Mouse (Mus musculus) C2C12 (cell line): ENCODE measurements around the gene Kdm5c. TPM values are rescaled to one million over a fixed set of nuclear protein-coding genes. Genes with fewer than 3 reads are reported as not detected.

Experiments used
- H3K27me3 ChIP-seq: one replicate; pipeline ENCODE4 v1.6.1; 2011; ENCODE audit not compliant: control insufficient read depth, insufficient read depth, insufficient read length
- H3K36me3 ChIP-seq: one replicate; pipeline ENCODE4 v1.6.1; 2011; ENCODE audit not compliant: control insufficient read depth, insufficient read depth
- H3K4me3 ChIP-seq: one replicate; pipeline ENCODE4 v1.5.1; 2011; ENCODE audit warnings: mild to moderate bottlenecking, control low read depth; ENCODE audit not compliant: poor library complexity, insufficient read depth, severe bottlenecking
- H3K79me2 ChIP-seq: one replicate; pipeline ENCODE4 v1.6.1; 2011; ENCODE audit not compliant: control insufficient read depth, insufficient read depth
- H3K79me3 ChIP-seq: one replicate; pipeline ENCODE4 v1.6.1; 2011; ENCODE audit warnings: low read depth, control low read depth
- H3ac ChIP-seq: one replicate; pipeline ENCODE3; 2011; ENCODE audit warnings: low read depth; ENCODE audit not compliant: control insufficient read depth, insufficient read length
- CEBPB ChIP-seq: IDR thresholded peaks from one replicate; pipeline ENCODE4 v1.6.1; 2011; ENCODE audit warnings: low read depth, mild to moderate bottlenecking, control low read depth, moderate library complexity
- CTCF ChIP-seq: IDR thresholded peaks from one replicate; pipeline ENCODE4 v1.5.1; 2011; ENCODE audit not compliant: control insufficient read depth, insufficient read depth, insufficient read length
- FOSL1 ChIP-seq: IDR thresholded peaks from one replicate; pipeline ENCODE4 v1.8.0; 2011; ENCODE audit warnings: mild to moderate bottlenecking, low read length; ENCODE audit not compliant: poor library complexity, insufficient read depth, severe bottlenecking
- MAX ChIP-seq: IDR thresholded peaks from one replicate; pipeline ENCODE4 v1.6.1; 2011; ENCODE audit warnings: mild to moderate bottlenecking, control low read depth
- MYOD1 ChIP-seq: IDR thresholded peaks from one replicate; pipeline ENCODE4 v1.6.1; 2011; ENCODE audit warnings: low read depth; ENCODE audit not compliant: control insufficient read depth, insufficient read length
- MYOG ChIP-seq: IDR thresholded peaks from one replicate; pipeline ENCODE4 v1.6.1; 2011; ENCODE audit not compliant: control insufficient read depth, insufficient read length; ENCODE audit errors: extremely low read depth
- USF1 ChIP-seq: IDR thresholded peaks from one replicate; pipeline ENCODE4 v1.6.1; 2011; ENCODE audit warnings: low read depth, mild to moderate bottlenecking, control low read depth, moderate library complexity
- polyA plus RNA-seq: library from polyadenylated mRNA; unstranded; fragments of >200 nt; fragmentation: generic; extraction: Trizol; gene quantifications from one replicate; pipeline ENCODE4 v1.2.1, GENCODE M21; 2012; ENCODE audit warnings: missing spikeins

Kdm5c gene
- polyA plus RNA-seq, 1 experiment: 35.7 TPM

DNA sequence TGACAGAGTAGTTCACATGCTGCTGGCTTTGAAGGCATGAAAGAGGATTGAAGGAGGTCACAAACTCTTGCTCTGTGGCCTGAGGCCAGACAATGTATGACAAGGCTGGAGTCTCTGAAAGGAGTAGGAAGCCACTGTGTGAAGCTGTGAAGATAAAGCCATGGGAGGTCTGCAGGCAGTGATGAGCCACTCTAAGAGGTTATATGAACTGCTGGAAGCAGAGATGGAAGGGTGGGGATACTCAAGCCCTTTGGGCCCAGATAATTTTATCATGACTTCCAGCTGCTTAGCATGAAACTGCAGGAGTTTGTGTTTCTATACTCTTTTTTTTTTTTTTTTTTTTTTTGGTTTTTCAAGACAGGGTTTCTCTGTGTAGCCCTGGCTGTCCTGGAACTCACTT lies 74.6 kb downstream of the Kdm5c start:
- Histone ChIP-seq H3K36me3 (no peaks in the 10 kb centered on the region), H3ac (no peak overlapping the region), H3K27me3 (no peaks in the 10 kb centered on the region), H3K79me2 (no peaks in the 10 kb centered on the region), H3K79me3 (no peaks in the 10 kb centered on the region), H3K4me3 (no peak overlapping the region)
- TF ChIP-seq MYOD1 (no peak), MYOG (no peak), MAX (no peak), FOSL1 (no peak)

- H3K36me3 ChIP-seq: no peaks in the 10 kb centered on the region
- no peaks in the 10 kb centered on the region for H3K79me2 ChIP-seq
- H3K79me3 ChIP-seq: no peaks in the 10 kb centered on the region
- TF ChIP-seq FOSL1 (no peak), MYOD1 (no peak), CTCF (no peak), CEBPB (no peak), MYOG (no peak), MAX (no peak), USF1 (no peak)
- H3K4me3 ChIP-seq: no peak overlapping the region
- no peak overlapping the region for H3ac ChIP-seq
- H3K27me3 ChIP-seq: no peaks in the 10 kb centered on the region
These were observed 75.1 kb downstream of the Kdm5c start for GRCm38 (mm10) chrX:152307942-152308341.

GRCm38 (mm10) chrX:152320535-152320934 lies 87.7 kb downstream of the Kdm5c start:
- Histone ChIP-seq H3K27me3 (no peaks in the 10 kb centered on the region), H3ac (no peak overlapping the region), H3K79me2 (no peaks in the 10 kb centered on the region), H3K36me3 (no peaks in the 10 kb centered on the region), H3K4me3 (no peak overlapping the region), H3K79me3 (no peaks in the 10 kb centered on the region)
- TF ChIP-seq USF1 (no peak), FOSL1 (no peak), MAX (no peak), CEBPB (no peak), MYOG (no peak), MYOD1 (no peak), CTCF (no peak)

DNA sequence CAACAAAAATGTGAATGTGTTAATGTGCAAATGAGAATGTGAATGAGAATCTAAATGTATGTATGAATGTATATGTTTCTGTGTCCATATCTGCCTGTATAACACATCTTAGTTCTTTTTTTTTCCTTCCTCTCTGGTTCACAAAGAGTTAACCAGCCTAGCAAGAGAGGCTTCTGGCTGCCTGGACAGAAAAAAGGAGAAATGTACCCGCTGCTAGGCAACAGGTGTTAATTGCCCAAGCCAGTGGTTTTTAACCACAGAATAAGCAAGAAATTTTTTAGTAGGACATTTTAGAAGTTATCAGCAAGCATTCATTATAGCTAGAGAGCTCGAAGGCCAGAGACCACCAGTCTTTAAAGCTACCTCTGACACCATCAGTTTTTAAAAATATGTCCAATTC lies 90.0 kb downstream of the Kdm5c start:
- Histone ChIP-seq H3K36me3 (no peaks in the 10 kb centered on the region), H3ac (no peak overlapping the region), H3K79me2 (peaks cover 6% of the 10 kb centered on the region), H3K4me3 (no peak overlapping the region), H3K27me3 (no peaks in the 10 kb centered on the region), H3K79me3 (no peaks in the 10 kb centered on the region)
- TF ChIP-seq CTCF (no peak), MYOD1 (no peak), FOSL1 (no peak), MAX (no peak), MYOG (no peak), CEBPB (no peak), USF1 (no peak)

- no peaks in the 10 kb centered on the region for H3K36me3 ChIP-seq
- TF ChIP-seq MYOD1: no peak
- TF ChIP-seq CEBPB: no peak
- no peak for TF ChIP-seq CTCF
- no peak for TF ChIP-seq MAX
- no peak for TF ChIP-seq USF1
- TF ChIP-seq MYOG: no peak
- no peak for TF ChIP-seq FOSL1
- H3ac ChIP-seq: no peak overlapping the region
- no peaks in the 10 kb centered on the region for H3K79me3 ChIP-seq
- H3K27me3 ChIP-seq: no peaks in the 10 kb centered on the region
- peaks cover 6% of the 10 kb centered on the region for H3K79me2 ChIP-seq
- no peak overlapping the region for H3K4me3 ChIP-seq
These were observed 90.8 kb downstream of the Kdm5c start for GRCm38 (mm10) chrX:152323584-152323983.

Other genes with a start within 250 kb of the Kdm5c start
- gene Hsd17b10, start 231.2 kb upstream of the Kdm5c start, polyA plus RNA-seq: 119 TPM
- gene Ribc1, start 216.7 kb upstream of the Kdm5c start, polyA plus RNA-seq: 0.71 TPM
- gene Smc1a, start 216.6 kb upstream of the Kdm5c start, polyA plus RNA-seq: 23.0 TPM
- 6.9 TPM for gene Iqsec2, start 88.8 kb upstream of the Kdm5c start, polyA plus RNA-seq
- 1.5 TPM for gene Kantr, start 94.5 kb downstream of the Kdm5c start, polyA plus RNA-seq
- gene Tspyl2, start 109.4 kb downstream of the Kdm5c start, polyA plus RNA-seq: 18.8 TPM
- gene Gpr173, start 135.7 kb downstream of the Kdm5c start, polyA plus RNA-seq: 4.5 TPM